Mouse (Mus musculus) splenic B cell, adult 2 months (primary cell): ENCODE measurements around the gene Stk10.
"Not testable (repeated sequence)": the region's sequence is repeated elsewhere in the genome, so short reads cannot be mapped to it uniquely, and the experiment has no call there.

Source experiments
- DNase-seq: peaks from one replicate; pipeline ENCODE4 v3.0.0-alpha.2; 2011; ENCODE audit warnings: low read depth, low spot score
- H3K27me3 ChIP-seq: 2 replicates; pipeline ENCODE4 v1.6.1; 2012; ENCODE audit warnings: mild to moderate bottlenecking, low read length, moderate library complexity, mixed read lengths; ENCODE audit not compliant: control insufficient read depth, poor library complexity, insufficient read depth, severe bottlenecking
- H3K36me3 ChIP-seq: 2 replicates; pipeline ENCODE4 v1.6.1; 2012; ENCODE audit warnings: mild to moderate bottlenecking, low read length, moderate library complexity, mixed read lengths; ENCODE audit not compliant: control insufficient read depth, poor library complexity, insufficient read depth, severe bottlenecking

Gene Stk10

DNA sequence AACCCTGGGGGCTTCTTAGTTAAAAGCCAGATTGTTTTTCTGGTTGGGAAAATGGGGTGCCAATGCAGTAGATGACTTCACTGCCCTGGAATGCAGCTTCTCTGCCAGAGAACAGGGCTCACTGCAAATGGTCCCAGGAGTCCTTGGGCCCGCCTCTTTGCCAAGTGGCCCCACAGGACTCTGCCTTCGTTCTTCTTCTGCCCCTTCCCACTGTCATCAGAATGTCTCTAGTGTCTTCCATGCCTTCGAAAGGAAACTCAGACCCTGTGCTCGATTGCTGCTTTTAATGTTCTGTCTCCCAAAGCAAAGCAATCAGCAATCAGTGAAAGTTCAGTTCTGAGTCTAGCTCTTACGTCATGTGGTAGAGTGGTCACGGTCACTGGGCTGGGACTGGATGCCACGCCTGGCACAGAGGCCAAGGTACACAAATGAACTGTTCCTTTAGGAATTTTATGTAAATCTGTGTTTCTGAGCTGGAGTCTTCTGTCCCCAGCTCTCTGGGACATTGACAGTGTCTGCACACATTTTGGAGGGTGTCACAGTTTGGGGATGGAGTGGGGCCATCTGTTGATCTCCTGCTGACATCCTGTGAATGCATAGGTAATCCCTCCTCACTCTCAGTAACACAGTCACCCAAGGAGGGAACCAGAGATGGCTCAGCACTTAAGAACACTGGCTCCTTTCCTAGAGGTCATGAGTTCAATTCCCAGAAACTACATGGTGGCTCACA lies 72.2 kb downstream of the Stk10 start:
- no peaks in the 10 kb centered on the region for H3K27me3 ChIP-seq
- H3K36me3 ChIP-seq: peaks cover 23% of the 10 kb centered on the region
- no peak for DNase-seq

DNA sequence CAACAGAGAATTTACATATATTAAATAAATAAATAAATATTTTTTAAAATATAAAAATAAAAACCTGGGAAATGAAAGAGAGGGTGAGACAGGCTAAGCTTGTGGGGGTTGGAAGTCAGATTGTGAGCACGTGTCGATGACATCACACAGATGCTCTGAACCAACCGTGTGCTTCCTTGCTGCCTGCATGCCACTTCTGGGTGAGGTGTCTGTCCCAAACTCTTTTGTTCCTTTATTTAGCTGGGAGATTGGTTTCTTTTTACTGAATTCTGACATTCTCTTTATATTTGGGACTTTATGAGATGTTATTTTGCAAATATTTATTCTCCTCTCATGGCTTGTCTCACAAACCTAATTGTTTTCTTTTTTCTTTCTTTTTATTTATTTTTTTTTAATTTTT lies 72.8 kb downstream of the Stk10 start:
- peaks cover 24% of the 10 kb centered on the region for H3K36me3 ChIP-seq
- DNase-seq: no peak
- no peaks in the 10 kb centered on the region for H3K27me3 ChIP-seq

DNA sequence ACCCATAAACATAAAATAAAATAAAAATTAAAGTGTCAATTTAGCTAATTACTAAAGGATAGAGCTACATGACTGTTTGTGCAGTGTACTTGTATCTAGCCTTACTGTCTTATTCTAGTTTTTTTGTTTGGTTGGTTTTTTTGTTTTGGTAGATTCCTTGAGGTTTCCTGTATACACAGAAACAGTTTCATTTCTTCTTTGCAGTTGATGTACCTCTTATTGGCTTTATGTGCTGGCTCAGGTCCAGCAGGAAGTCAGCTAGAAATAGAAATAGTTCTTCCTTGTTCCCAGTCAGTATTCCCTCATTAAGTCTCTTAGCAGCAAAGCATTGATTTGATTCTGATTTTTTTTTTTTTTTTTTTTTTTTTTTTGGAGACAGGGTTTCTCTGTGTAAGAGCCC lies 74.2 kb downstream of the Stk10 start:
- no peaks in the 10 kb centered on the region for H3K27me3 ChIP-seq
- peak; percentile 48 for DNase-seq
- H3K36me3 ChIP-seq: peaks cover 31% of the 10 kb centered on the region

GRCm38 (mm10) chr11:32610616-32611015 lies 77.5 kb downstream of the Stk10 start:
- no peak for DNase-seq
- H3K36me3 ChIP-seq: peaks cover 31% of the 10 kb centered on the region
- no peaks in the 10 kb centered on the region for H3K27me3 ChIP-seq

DNA sequence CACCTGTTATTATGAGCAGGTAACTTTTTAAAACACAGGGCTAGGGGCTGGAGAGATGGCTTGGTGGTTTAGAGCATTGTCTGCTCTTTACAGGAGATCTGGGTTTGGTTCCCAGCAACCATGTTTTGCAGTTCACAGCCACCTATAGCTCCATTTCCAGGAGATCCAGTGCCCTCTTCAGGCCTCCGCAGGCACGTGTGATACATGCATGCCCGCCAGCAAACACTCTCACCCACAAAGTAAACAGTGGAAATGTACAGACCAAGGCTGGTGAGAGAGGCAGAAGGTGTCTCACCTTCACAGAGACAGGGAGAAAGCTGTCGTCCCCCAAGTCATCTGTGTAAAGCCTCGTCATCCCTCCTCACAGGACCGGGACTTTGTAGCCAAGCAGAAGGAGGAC lies 79.2 kb downstream of the Stk10 start:
- peaks cover 32% of the 10 kb centered on the region for H3K36me3 ChIP-seq
- H3K27me3 ChIP-seq: no peaks in the 10 kb centered on the region
- no peak for DNase-seq

GRCm38 (mm10) chr11:32614463-32614862 lies 81.4 kb downstream of the Stk10 start:
- DNase-seq: no peak
- Histone ChIP-seq H3K27me3 (no peaks in the 10 kb centered on the region), H3K36me3 (peaks cover 47% of the 10 kb centered on the region)

GRCm38 (mm10) chr11:32615561-32615960 lies 82.5 kb downstream of the Stk10 start:
- Histone ChIP-seq H3K36me3 (peaks cover 47% of the 10 kb centered on the region), H3K27me3 (no peaks in the 10 kb centered on the region)
- no peak for DNase-seq

DNA sequence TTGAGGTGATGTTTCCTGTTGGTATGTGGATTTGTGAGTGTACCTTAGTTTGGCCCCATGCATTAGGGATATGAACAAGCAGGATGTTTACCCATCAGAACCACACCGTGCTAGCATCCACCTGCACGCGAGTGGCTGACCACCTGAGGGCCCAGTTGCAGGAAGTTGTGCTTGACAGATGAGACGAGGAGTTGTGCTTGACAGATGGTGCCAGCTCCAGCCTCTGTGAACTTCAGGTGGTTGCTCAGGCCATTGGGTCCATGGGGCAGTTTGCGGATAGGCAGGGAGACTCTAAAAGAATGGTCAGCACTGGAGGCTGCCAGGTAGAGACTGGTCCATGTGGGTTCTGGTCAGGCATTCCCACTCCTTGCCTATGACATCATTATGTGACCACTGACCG lies 83.0 kb downstream of the Stk10 start:
- DNase-seq: no peak
- Histone ChIP-seq H3K27me3 (no peaks in the 10 kb centered on the region), H3K36me3 (peaks cover 44% of the 10 kb centered on the region)

DNA sequence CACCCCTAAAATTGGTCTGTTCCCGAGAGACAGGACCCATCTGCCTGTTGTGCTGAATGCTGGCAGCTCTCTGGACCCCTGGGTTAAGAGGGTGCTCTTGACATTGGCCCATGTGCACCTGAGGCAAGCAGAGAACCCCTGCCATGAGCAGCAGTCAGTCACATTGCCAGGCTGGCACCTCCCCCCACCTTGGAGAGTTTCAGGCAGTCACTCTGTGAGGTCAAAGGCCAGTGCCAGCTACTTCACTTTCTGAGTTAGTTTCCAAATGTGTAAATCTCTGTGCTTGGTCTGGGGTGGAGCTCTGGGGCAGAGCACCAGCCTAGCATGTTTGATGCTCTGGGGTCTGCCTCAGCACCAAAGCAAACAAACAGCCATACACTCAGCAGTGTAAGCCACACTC lies 84.9 kb downstream of the Stk10 start:
- H3K36me3 ChIP-seq: peaks cover 46% of the 10 kb centered on the region
- DNase-seq: no peak
- no peaks in the 10 kb centered on the region for H3K27me3 ChIP-seq

- not testable (repeated sequence) for DNase-seq, H3K27me3 ChIP-seq
- H3K36me3 ChIP-seq: peaks cover 42% of the 10 kb centered on the region
These were observed 85.5 kb downstream of the Stk10 start for GRCm38 (mm10) chr11:32618641-32619040.

GRCm38 (mm10) chr11:32619257-32619816 lies 86.2 kb downstream of the Stk10 start:
- peak; percentile 59 for DNase-seq
- Histone ChIP-seq H3K27me3 (no peaks in the 10 kb centered on the region), H3K36me3 (peaks cover 41% of the 10 kb centered on the region)

GRCm38 (mm10) chr11:32619866-32620456 lies 86.9 kb downstream of the Stk10 start:
- peaks cover 40% of the 10 kb centered on the region for H3K36me3 ChIP-seq
- peak; percentile 34 for DNase-seq
- H3K27me3 ChIP-seq: no peaks in the 10 kb centered on the region

DNA sequence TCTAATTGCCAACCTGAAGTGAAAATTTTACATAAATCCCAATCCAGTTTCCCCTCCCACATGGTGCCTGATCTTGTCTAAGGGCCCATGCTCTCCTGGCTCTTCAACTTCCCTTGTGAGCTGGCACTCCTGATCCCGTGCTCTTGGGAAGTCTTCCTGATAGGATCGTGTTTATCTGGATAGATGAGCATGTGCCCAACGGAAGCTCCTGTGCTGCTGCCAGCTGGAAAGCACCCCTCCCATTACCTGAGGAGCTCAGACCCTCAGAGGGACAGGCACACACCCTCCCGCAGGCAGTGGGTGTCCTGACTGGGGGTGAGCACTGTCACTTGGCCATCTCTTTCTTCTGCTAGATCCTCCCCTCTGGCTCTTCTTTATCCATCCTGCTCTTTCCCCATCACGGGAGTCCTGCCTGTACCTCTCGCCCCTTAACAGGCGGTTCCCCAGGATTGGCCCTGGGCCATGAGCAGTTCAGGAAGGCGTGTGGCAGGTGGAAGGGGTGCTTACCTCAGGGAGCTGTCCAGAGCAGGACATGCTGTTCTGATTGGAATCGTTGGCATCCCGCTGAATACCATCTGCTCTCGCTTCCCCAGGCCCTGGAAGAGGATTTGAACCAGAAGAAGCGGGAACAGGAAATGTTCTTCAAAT lies 88.8 kb downstream of the Stk10 start:
- H3K27me3 ChIP-seq: no peaks in the 10 kb centered on the region
- DNase-seq: no peak

DNA sequence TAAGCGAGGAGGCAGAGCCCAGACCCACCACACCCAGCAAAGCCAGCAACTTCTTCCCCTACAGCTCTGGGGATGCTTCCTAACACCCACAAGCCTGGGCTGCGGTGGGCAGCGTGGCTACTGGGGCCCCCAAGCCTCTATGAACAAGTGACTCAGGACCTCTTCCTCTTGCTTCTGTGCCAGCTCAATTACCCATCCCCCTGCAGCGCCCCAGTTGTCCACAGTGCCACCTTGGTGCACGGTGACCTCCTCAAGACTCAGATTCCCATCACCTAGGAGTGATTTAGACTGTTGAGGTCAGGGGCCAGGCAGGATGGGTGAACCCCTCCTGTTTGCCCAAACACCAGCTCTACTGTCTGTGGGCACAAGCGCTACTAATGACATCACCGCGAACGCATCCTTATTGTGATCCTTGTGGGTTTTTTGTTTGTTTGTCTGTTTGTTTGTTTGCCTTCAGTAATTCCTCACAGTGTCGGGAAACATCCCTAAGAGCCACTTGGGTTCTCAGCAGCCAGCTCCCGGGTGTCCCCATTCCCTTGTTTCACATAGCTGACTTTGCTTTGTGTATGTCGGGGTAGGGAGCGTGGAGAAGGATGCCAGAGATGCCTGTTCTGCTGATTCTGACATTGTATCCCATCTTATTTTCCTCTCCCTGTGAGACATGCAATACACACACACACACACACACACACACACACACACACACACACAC lies 89.5 kb downstream of the Stk10 start:
- DNase-seq: no peak
- H3K27me3 ChIP-seq: no peaks in the 10 kb centered on the region
- H3K36me3 ChIP-seq: peaks cover 31% of the 10 kb centered on the region

More for the DNA sequence above, 88.8 kb downstream of the Stk10 start:
- peaks cover 33% of the 10 kb centered on the region for H3K36me3 ChIP-seq
